Mouse (Mus musculus): ENCODE results near the gene Sptssb. TPM values are rescaled to one million over a fixed set of nuclear protein-coding genes. Genes with fewer than 3 reads are reported as not detected.

The Sptssb gene
- polyA plus RNA-seq (2014; fragmentation: Illumina TruSeq; extraction: RNeasy Lipid Tissue Mini Kit (QIAGEN cat#74804); ENCODE audit: low read depth, low replicate concordance): not detected

GRCm38 (mm10) chr3:69859858-69860588 is at the start of gene Sptssb:
TSS of gene Sptssb (minus strand) at chr3:69859940.

Other genes with a start within 250 kb of the Sptssb start
- 41.3 TPM for gene Nmd3, start 138.0 kb downstream of the Sptssb start, polyA plus RNA-seq (2014; fragmentation: Illumina TruSeq; extraction: RNeasy Lipid Tissue Mini Kit (QIAGEN cat#74804); ENCODE audit: low read depth, low replicate concordance)
- gene Otol1, start 147.7 kb upstream of the Sptssb start, polyA plus RNA-seq (2014; fragmentation: Illumina TruSeq; extraction: RNeasy Lipid Tissue Mini Kit (QIAGEN cat#74804); ENCODE audit: low read depth, low replicate concordance): not detected

All from heart, adult 10 weeks (tissue).